Mouse (Mus musculus) heart, postnatal 10 days (tissue): ENCODE results near the gene Trpm3. TPM values are rescaled to one million over a fixed set of nuclear protein-coding genes. Genes with fewer than 3 reads are reported as not detected.
"Not testable (repeated sequence)": the region's sequence is repeated elsewhere in the genome, so short reads cannot be mapped to it uniquely, and the experiment has no call there.

Experiments
- DNase-seq, 2 experiments: peaks; one replicate each; pipeline ENCODE4 v3.0.0; 2021
- intact Hi-C: fragments of 180-260 bp; cut with DNase I; formaldehyde crosslinking; loops from one replicate; pipeline ENCODE4 v1.15.1; 2025
- total RNA-seq, 2 experiments: library from RNA; stranded (reverse); gene quantifications; 2 replicates each; pipeline ENCODE4 v1.2.3; 2021

The Trpm3 gene
- total RNA-seq, 2 experiments from 2014 or later, result 1.5 to 2.2 TPM

- intact Hi-C loops, result no loop called here
- no peak for DNase-seq
These were observed 702.5 kb downstream of the Trpm3 start for GRCm38 (mm10) chr19:22841081-22842040.

DNA sequence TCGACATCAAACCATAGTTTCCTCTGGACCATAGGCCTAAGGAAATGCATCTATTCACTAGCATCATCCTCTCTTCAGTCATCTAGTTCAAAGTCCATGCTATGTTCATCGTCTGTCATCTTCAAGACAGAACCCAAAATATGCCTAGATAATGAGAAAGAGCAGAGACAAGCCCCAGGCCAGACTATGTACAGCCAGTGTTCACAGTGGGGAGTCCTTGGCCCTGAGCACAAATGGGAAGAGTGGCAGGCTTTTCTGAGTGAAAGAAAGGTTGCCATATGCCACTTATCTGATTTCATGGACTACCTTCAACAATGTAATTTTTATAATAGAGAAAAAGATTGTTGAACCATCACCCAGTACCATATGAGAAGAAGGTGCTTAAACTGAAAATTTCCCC lies 703.9 kb downstream of the Trpm3 start:
- no peak for DNase-seq
- intact Hi-C loops, result no loop called here

- intact Hi-C loops, result no loop called here
- no peak for DNase-seq
These were observed 708.9 kb downstream of the Trpm3 start for GRCm38 (mm10) chr19:22847696-22848095.

DNA sequence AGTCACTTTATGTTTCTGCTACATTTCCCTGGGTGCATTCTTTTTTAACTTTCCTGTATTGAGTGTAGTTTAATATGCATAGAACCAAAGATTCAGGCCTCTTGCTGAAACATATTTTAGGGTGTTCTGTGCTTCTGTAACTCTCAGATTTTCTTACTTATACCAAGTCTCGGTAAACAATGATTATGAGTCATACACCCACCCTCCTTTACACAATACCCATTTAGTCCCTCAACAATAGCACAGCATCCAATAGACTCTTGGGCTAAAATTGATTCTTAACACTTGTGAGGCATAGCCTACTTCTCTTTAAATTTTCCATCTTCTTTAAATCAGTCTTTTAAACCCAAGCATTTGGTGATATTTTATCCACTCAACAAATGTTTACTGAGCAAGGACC lies 709.4 kb downstream of the Trpm3 start:
- intact Hi-C loops, result no loop called here
- DNase-seq, result no peak

DNA sequence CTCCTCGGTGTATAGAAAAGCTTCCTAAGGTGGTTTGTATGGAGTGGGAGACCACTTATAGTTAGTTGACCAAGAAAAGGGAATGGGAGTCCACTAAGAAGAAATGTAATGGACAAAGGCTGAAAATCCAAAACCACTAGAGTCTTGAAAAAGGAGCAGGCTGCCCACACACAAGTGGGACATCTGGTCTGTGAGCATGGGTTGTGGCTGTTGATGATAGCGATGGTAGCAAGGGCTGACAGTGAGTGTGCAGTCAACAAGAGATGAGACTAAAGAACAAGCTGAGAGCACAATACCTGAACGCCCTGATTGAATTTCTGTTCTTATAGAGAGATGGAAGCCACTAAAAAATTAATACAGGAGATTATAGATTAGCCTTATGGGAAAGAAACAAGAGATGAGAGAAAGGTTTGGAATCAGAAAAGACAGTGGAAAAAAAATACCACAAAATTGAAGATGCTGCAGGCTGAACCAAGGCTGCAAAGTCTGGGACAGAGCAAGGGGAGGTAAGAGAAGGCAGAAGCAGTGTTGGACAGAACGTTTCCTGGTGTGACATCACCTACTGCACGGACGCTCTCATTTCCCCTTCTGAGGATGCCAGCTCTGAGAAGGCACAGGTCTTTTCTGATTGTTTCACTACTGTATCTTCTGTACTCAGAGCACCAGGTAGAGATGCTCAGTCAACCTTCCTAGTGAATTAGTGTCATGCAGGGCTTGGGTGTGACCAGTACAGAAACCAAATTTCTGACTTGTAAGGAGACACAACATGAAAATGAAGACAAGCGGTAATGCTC lies 710.1 kb downstream of the Trpm3 start:
- no peak for DNase-seq
- intact Hi-C loops, result no loop called here

- intact Hi-C loops, result not testable (repeated sequence)
These were observed 712.6 kb downstream of the Trpm3 start for GRCm38 (mm10) chr19:22851423-22851822.

GRCm38 (mm10) chr19:22859644-22860043 lies 720.8 kb downstream of the Trpm3 start:
- intact Hi-C loops, result no loop called here

More at GRCm38 (mm10) chr19:22851423-22851822, 712.6 kb downstream of the Trpm3 start:
- DNase-seq, result not testable (repeated sequence)

GRCm38 (mm10) chr19:22867456-22867855 lies 728.6 kb downstream of the Trpm3 start:
- intact Hi-C loops, result no loop called here
- no peak for DNase-seq

More at GRCm38 (mm10) chr19:22859644-22860043, 720.8 kb downstream of the Trpm3 start:
- DNase-seq, result no peak

DNA sequence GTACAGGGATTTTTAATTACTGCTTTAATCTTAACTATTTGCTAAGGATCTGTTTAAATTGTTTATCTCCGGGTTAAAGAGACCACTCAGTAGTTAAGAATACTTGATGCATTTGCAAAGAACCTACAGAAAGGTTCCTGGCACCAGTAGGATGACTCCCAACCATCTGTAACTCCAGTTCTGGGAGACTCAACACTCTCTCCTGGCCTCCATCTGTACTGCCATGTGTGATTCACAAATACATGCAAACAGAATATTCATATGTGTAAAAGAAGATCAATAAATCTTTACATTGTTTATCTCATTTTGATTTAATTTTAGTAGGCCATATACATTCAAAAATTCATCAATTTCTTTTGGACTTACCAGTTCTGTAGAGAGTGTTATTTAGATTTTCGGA lies 731.0 kb downstream of the Trpm3 start:
- DNase-seq, result no peak
- intact Hi-C loops, result no loop called here

DNA sequence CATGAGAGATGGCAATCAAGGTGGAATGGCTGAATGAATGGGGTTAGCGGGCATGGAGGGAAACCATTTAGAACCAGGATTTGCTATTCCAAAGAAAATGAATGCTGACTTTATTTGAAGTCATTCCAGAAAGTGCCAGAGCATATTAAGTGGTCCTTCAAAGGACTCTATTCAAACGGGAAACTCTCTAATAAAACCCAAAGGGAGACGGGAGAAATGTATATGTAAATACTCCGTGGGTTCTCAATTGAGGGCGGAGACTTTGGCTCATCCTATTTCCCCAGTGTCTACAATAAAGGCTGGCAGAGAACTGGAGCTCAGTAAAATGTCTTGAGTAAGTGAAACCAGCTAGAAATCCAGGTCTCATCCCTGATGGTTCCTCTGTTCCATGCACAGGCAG lies 733.6 kb downstream of the Trpm3 start:
- intact Hi-C loops, result no loop called here
- no peak for DNase-seq

DNA sequence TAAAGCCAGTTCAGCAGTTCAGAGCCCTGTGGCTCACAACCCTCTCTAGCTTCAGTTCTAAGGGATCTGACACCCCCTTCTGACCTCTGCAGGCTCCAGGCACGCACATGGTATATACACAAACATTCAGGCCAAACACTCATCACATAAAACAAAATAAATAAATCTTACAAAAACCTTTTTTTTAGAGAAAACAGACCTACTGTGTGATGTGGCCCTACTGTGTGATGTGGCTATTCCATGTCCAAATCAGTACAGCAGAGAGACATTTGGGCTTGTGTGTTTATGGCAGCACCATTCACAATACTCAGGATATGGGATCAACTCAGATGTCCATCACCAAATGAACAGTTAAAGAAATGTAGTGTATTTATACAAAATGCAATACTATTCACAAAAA lies 741.4 kb downstream of the Trpm3 start:
- intact Hi-C loops, result loop anchor here (10.0 kb wide), 1 partner anchor 245 kb away; no protein-coding TSS in a partner anchor
- no peak for DNase-seq

DNA sequence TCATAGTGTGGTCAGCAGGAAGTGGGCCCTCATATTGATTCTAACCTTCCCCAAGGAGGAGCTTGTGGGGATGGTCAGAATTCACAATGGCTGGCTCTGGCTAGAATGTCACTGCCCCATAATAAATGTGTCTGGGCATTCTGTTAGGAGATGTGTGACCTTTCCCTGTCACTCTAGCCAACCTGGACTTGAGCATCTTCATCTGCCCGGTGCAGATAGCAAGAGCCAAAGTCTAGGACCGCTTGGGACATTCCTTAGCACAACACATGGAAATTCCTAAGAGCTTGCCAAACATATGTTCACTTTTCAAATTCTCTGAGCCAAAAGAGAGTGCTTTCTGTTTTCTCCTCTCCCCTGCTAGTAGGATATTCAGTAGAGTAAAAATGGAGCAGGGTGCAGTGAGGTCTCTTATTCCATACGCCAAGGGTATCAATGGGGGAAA lies 743.8 kb downstream of the Trpm3 start:
- no peak for DNase-seq
- intact Hi-C loops, result loop anchor here (2.0 to 10.0 kb wide), 2 partner anchors 248 to 330 kb away; no protein-coding TSS in a partner anchor

DNA sequence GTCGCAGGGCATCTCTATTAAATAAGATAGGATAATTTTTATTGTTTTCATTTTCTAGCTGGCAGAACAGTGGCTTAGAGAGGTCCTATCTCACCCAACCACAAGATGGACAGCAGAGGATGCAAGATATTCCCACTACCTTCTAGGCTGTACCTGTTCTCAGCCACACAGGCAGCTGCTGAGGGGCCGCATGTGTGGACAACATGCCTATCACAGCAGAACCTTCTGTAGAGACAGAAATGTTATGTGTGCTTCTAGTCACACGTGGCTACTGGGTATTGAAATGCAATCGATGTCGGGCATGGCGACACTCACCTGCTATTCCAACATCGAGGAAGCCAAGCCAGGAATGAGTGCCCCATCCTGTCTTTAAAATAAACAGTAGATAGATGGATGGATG lies 744.3 kb downstream of the Trpm3 start:
- intact Hi-C loops, result loop anchor here (2.0 to 10.0 kb wide), 2 partner anchors 248 to 330 kb away; no protein-coding TSS in a partner anchor
- no peak for DNase-seq

DNA sequence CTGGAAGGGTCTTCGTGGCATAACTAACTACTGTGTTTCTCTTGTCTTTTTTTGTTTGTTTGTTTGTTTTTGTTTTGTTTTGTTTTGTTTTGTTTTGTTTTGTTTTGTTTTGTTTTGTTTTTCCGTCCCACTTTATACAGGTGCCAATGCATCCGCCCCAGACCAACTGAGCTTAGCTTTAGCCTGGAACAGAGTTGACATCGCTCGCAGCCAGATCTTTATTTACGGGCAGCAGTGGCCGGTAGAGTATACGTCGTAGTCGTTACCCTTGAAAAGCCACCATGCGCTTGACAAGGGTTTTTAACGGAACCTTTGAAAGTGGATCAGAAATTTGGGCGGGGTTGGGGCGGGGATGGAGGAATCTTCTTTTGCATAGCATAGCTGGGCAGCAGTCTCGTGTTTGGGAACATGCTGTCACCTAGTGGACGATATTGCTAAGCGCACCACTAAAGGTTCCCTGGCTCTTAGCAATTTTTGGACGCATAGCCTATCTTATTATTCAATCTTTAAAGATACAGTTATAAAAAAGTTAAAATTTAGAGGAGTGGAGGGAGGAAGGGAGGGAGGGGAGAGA lies 745.0 kb downstream of the Trpm3 start:
- DNase-seq, result peak; percentile 64 to 67
- intact Hi-C loops, result loop anchor here (1.0 to 10.0 kb wide), 3 partner anchors 249 to 547 kb away; no protein-coding TSS in a partner anchor

DNA sequence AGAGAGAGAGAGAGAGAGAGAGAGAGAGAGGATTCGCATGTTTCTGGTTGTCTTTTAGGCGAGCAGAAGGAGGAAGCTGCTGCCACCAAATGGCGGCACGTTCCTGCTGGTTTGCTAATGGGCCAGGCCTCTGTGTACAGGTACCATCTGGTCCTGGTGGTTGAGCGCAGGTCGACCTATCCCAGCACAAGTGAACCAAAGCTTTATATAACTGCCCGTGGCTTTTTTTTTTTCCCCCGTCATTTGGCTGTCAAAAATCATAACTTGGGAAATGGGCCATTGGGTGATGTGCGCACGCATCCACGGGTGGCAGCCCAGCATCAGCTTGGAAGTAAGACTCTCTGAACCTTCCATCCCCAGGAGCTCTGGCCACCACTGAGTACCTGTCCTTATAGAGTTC lies 745.5 kb downstream of the Trpm3 start:
- intact Hi-C loops, result loop anchor here (1.0 to 10.0 kb wide), 2 partner anchors 250 to 547 kb away; no protein-coding TSS in a partner anchor
- peak in 1 of 2 experiments; percentile 31 for DNase-seq

- intact Hi-C loops, result loop anchor here (10.0 kb wide), 1 partner anchor 250 kb away; no protein-coding TSS in a partner anchor
- no peak for DNase-seq
These were observed 746.2 kb downstream of the Trpm3 start for GRCm38 (mm10) chr19:22885051-22885450.

DNA sequence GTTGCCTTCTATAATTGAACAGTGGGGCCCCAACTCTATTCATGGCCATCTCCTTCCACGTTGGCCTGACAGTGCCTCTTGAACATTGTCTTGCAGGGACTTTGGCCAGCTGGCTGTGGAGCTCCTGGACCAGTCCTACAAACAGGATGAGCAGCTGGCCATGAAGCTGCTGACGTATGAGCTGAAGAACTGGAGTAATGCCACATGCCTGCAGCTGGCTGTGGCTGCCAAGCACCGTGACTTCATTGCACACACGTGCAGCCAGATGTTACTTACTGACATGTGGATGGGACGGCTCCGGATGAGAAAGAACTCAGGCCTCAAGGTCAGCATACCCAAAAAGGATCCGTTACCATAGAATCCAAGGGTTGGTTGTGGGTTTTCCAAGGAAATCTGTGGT lies 763.0 kb downstream of the Trpm3 start:
- DNase-seq, result peak; percentile 75 to 79

GRCm38 (mm10) chr19:22902386-22902785 lies 763.5 kb downstream of the Trpm3 start:
- intact Hi-C loops, result no loop called here
- no peak for DNase-seq

More for the DNA sequence above, 763.0 kb downstream of the Trpm3 start:
- intact Hi-C loops, result no loop called here

DNA sequence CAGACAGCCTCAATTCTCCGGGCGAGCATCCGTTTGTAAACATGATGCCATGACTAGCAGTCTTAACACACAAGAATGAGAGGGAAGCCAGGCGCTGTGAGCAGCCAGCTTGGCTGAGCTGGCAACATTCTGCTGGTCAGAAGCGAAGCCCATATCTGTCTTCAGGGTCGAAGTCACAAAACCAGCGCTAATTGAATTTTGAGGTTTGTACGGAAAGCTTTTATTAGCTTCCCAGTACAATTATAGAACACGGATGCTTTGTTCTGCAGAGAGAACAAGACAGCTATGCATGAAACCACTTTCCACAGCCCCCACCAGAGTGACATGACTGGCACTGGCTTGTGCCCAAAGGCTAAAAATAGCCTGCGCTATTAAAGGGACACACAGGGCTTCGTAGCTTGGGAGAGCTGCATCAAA lies 766.2 kb downstream of the Trpm3 start:
- intact Hi-C loops, result no loop called here

DNA sequence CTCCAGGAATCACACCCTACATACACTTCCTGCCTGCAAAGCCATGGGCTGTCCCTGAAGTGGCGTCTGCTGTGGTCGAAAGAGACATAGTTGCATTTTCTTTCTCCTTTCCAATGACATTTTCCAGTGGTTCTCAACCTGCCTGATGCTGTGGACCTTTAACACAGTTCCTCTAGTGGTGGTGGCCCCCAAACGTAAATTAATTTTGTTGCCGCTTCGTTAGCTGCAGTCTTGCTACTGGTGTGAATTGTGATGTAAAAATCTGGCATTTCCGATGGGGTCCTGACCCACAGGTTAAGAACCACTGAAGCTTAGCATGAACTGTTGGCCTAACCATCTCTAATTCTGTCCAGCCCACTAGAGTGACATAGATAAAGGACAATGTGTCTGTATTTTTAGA lies 771.8 kb downstream of the Trpm3 start:
- DNase-seq, result no peak
- intact Hi-C loops, result loop anchor here (5.0 kb wide), 1 partner anchor 302 kb away; no protein-coding TSS in a partner anchor

More for the DNA sequence above, 766.2 kb downstream of the Trpm3 start:
- DNase-seq, result peak; percentile 86 to 87
